Mouse (Mus musculus) lung, postnatal 0 days (tissue): ENCODE data around the gene Cracr2b. TPM values are rescaled to one million over a fixed set of nuclear protein-coding genes. Genes with fewer than 3 reads are reported as not detected.

Experiments used
- ATAC-seq: fragments of 200-750 bp; cut with Nextera tagmentation; 2 replicates; pipeline ENCODE4 v1.8.0; 2017; ENCODE audit warnings: moderate library complexity
- DNase-seq: peaks from one replicate; pipeline ENCODE4 v3.0.0-alpha.2; 2016; ENCODE audit warnings: low spot score
- H3K27ac ChIP-seq: fragments of 300-500 bp; sonication (generic); 2 replicates; pipeline ENCODE4 v1.5.1; 2014; ENCODE audit warnings: antibody characterized with exemption, mild to moderate bottlenecking, low read length, mixed read lengths
- H3K27me3 ChIP-seq: fragments of 300-500 bp; sonication (generic); replicated peaks from 2 replicates; pipeline ENCODE4 v1.6.1; 2014; ENCODE audit warnings: low read length, mixed read lengths; ENCODE audit not compliant: insufficient read depth
- H3K36me3 ChIP-seq: fragments of 300-500 bp; sonication (generic); 2 replicates; pipeline ENCODE4 v1.6.1; 2014; ENCODE audit warnings: low read length, mixed read lengths; ENCODE audit not compliant: insufficient read depth
- H3K4me1 ChIP-seq: fragments of 300-500 bp; sonication (generic); 2 replicates; pipeline ENCODE4 v1.6.1; 2014; ENCODE audit warnings: antibody characterized with exemption, low read depth, low read length, mixed read lengths; ENCODE audit not compliant: insufficient read depth
- H3K4me2 ChIP-seq: fragments of 300-500 bp; sonication (generic); replicated peaks from 2 replicates; pipeline ENCODE4 v1.6.1; 2014; ENCODE audit warnings: low read depth, mild to moderate bottlenecking, low read length, moderate library complexity, mixed read lengths
- H3K4me3 ChIP-seq: fragments of 300-500 bp; sonication (generic); 2 replicates; pipeline ENCODE4 v1.5.1; 2014; ENCODE audit warnings: low read depth, low read length
- H3K9ac ChIP-seq: fragments of 300-500 bp; sonication (generic); replicated peaks from 2 replicates; pipeline ENCODE4 v1.6.1; 2014; ENCODE audit warnings: low read depth, mild to moderate bottlenecking
- H3K9me3 ChIP-seq: fragments of 300-500 bp; sonication (generic); 2 replicates; pipeline ENCODE4 v1.6.1; 2016; ENCODE audit warnings: low read length, mixed read lengths
- CTCF ChIP-seq: IDR thresholded peaks from 2 replicates; pipeline ENCODE4 v1.5.1; 2016; ENCODE audit warnings: antibody characterized with exemption, mild to moderate bottlenecking
- EP300 ChIP-seq: IDR thresholded peaks from 2 replicates; pipeline ENCODE4 v1.6.1; 2016; ENCODE audit warnings: antibody characterized with exemption, mild to moderate bottlenecking, control low read depth
- WGBS: fragments of 180-500 bp; shearing (Covaris S2); extraction: QIAGEN DNeasy Blood & Tissue Kit; methylation state at CpG from one replicate; pipeline ENCODE4 v1.1.7; 2014; 5-methylcytosine and 5-hydroxymethylcytosine counted together
- polyA plus RNA-seq: library from polyadenylated mRNA; unstranded; fragments of >200 nt; fragmentation: Nextera tagmentation; extraction: Ambion mirVana; gene quantifications from 2 replicates; pipeline ENCODE4 v1.2.1, GENCODE M21; 2015

The Cracr2b gene
- polyA plus RNA-seq, 1 experiment from 2014 or later, result 74.9 TPM

DNA sequence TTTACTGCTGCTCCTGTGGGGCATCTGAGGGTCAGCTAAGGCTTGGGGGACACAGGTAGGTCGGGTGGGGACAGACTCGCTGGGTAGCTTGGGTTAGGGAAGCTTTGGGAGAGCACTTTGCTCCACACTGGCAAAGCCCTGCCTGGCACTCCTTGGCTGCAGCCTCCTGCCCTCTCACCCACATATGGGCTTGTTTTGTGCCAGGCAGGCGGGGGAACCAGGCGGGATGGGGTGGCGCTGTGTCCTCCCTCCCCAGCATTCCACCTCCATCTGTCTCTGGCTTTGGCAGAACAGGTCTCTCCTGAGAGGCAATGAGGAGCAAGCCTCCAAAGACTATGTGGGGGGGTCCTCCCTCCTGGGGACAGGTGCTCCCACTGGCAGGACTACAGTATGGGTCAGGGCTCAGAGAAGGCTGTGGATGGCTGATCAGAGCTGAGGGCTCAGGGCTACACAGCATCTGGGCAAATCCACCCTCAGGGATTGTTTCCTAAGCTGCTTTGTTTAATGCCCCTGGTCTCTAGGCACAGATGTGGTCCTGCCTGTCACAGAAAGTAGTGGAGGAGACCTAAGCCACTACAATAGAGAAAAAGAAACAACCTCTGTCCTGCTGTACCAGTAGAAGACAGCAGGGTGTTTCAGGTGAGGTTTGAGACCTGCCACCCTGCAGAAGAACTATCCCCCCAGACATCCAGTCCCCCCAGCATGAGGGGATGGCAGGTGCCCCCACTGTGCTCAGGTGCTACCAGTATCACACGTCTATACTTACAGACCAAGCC lies 28.0 kb upstream of the Cracr2b start:
- H3K4me3 ChIP-seq, result no peak overlapping the region
- H3K9ac ChIP-seq, result no peak overlapping the region
- H3K4me1 ChIP-seq, result peaks cover 16% of the 10 kb centered on the region
- DNase-seq (no peak), ATAC-seq (no peak)
- no peaks in the 10 kb centered on the region for H3K27me3 ChIP-seq
- H3K4me2 ChIP-seq, result no peak overlapping the region
- no peak overlapping the region for H3K27ac ChIP-seq
- H3K36me3 ChIP-seq, result no peaks in the 10 kb centered on the region; the same call in 1 of the 2 replicates
- TF ChIP-seq CTCF, result no peak
- no peak for TF ChIP-seq EP300
- 90% methylated on average over 6 of the region's 6 CpGs for WGBS
- no peaks in the 10 kb centered on the region for H3K9me3 ChIP-seq

GRCm38 (mm10) chr7:141433517-141434400 lies 27.1 kb upstream of the Cracr2b start:
- no peaks in the 10 kb centered on the region; the same call in 1 of the 2 replicates for H3K36me3 ChIP-seq
- H3K27me3 ChIP-seq, result no peaks in the 10 kb centered on the region
- 73% methylated on average over 15 of the region's 15 CpGs for whole genome bisulfite sequencing
- peak overlapping the region; percentile 46; the same call in 1 of the 2 replicates for H3K4me3 ChIP-seq
- H3K4me2 ChIP-seq, result peak overlapping the region; percentile 69
- H3K4me1 ChIP-seq, result peaks cover 16% of the 10 kb centered on the region
- H3K27ac ChIP-seq, result no peak overlapping the region
- H3K9ac ChIP-seq, result no peak overlapping the region
- no peak for DNase-seq
- no peak for TF ChIP-seq EP300
- TF ChIP-seq CTCF, result no peak
- H3K9me3 ChIP-seq, result no peaks in the 10 kb centered on the region
- no peak for ATAC-seq

DNA sequence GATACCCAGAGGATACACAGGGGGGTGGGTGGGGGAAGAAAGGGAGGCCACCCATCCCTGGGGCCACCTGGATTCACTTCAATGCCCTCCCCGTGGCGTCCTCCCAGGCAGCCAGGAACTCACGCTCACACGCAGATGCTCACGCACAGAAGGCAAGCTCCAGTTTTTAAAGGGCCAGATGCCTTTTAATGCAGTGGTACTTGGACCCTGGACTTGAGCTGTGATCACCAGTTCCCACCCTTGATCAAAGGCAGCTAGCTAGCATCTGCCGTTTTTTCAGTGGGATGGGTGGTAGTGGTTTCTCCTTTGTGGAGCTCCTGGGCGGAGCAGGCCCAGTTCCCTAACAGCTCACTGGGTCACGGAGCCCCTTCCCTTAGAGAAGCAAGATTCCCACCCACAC lies 26.4 kb upstream of the Cracr2b start:
- Histone ChIP-seq H3K9ac (peak overlapping the region; percentile 16; the same call in 1 of the 2 replicates), H3K36me3 (no peaks in the 10 kb centered on the region; the same call in 1 of the 2 replicates), H3K27ac (no peak overlapping the region), H3K27me3 (no peaks in the 10 kb centered on the region), H3K4me3 (peak overlapping the region; percentile 46), H3K9me3 (no peaks in the 10 kb centered on the region), H3K4me2 (peak overlapping the region; percentile 69), H3K4me1 (peaks cover 16% of the 10 kb centered on the region)
- peak; percentile 51 for DNase-seq
- no peak for TF ChIP-seq EP300
- TF ChIP-seq CTCF, result no peak
- WGBS, result 19% methylated on average over 8 of the region's 8 CpGs
- no peak for ATAC-seq

GRCm38 (mm10) chr7:141435129-141435855 lies 25.6 kb upstream of the Cracr2b start:
- H3K27ac ChIP-seq, result peak overlapping the region; percentile 38; the same call in 1 of the 2 replicates
- H3K4me3 ChIP-seq, result peak overlapping the region; percentile 46
- no peaks in the 10 kb centered on the region for H3K27me3 ChIP-seq
- peak overlapping the region; percentile 16; the same call in 1 of the 2 replicates for H3K9ac ChIP-seq
- H3K4me2 ChIP-seq, result peak overlapping the region; percentile 69
- H3K9me3 ChIP-seq, result no peaks in the 10 kb centered on the region
- ATAC-seq, result peak; percentile 47
- no peaks in the 10 kb centered on the region; the same call in 1 of the 2 replicates for H3K36me3 ChIP-seq
- TF ChIP-seq CTCF, result no peak
- TF ChIP-seq EP300, result no peak
- WGBS, result 5% methylated on average over 17 of the region's 17 CpGs
- peaks cover 16% of the 10 kb centered on the region for H3K4me1 ChIP-seq
- DNase-seq, result peak; percentile 89

DNA sequence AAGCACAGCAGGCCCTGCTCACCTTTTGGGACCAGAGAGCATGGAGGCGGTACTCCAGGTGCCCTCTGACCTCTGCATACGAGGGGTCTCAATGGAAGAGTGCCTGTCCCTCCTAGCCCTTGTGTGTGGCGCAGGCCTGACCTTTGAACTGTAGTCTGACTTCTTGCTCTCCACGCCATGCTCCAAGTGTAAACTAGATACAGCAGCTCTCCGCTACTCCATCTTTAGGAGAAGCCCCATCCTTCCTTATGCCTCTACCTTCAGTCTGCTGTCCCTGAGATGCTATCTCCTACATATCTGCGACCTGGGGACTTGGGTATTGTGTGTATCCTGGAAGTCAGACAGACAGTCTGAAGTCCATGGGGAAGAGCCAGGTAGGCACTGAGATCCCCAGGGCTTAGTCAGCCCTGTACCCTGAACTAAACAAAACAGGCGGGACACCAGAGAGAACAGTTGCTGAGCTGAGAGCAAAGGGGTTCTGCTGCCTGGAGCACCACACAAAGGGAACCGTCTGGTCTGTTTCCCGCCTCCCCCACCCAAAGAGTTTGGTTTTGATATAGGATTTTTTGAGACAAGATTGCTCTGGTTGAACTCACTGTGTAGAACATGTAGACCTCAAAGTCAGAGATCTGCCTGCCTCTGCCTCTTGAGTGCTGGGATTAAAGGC lies 24.9 kb upstream of the Cracr2b start:
- no peak overlapping the region for H3K4me3 ChIP-seq
- peaks cover 20% of the 10 kb centered on the region for H3K4me1 ChIP-seq
- no peak for TF ChIP-seq CTCF
- no peak for TF ChIP-seq EP300
- no peak overlapping the region for H3K4me2 ChIP-seq
- ATAC-seq (no peak), DNase-seq (no peak)
- 82% methylated on average over 9 of the region's 9 CpGs for WGBS
- H3K27ac ChIP-seq, result no peak overlapping the region
- no peaks in the 10 kb centered on the region for H3K9me3 ChIP-seq
- H3K36me3 ChIP-seq, result no peaks in the 10 kb centered on the region; the same call in 1 of the 2 replicates
- H3K9ac ChIP-seq, result no peak overlapping the region
- H3K27me3 ChIP-seq, result no peaks in the 10 kb centered on the region
